Mouse (Mus musculus): Measurements from ENCODE around the gene Fgfr2. TPM values are rescaled to one million over a fixed set of nuclear protein-coding genes. Genes with fewer than 3 reads are reported as not detected.

Gene Fgfr2
- polyA plus RNA-seq, 3 experiments from 2014 or later: 0.27 TPM; not detected in 2

DNA sequence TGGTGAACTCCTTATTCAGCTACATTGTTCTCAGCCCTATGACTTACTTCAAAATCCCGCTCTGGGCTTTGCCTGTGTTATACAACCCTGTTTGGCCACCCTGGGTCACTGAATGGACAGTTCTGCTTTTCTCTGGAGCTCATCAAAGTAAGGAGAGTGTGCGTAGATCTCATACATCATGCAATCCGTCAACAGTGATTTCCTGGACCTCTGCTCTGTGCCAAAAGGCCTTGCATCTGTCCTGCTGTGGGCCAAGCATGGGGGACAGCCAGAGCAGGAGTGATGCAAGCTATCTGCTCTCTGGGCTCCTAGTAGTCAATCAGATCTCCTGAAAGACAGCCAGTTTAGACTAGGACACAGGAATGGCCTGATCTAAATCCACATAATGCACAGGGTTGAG, 2137.4 kb downstream of the Fgfr2 start:
- ATAC-seq: no peak

DNA sequence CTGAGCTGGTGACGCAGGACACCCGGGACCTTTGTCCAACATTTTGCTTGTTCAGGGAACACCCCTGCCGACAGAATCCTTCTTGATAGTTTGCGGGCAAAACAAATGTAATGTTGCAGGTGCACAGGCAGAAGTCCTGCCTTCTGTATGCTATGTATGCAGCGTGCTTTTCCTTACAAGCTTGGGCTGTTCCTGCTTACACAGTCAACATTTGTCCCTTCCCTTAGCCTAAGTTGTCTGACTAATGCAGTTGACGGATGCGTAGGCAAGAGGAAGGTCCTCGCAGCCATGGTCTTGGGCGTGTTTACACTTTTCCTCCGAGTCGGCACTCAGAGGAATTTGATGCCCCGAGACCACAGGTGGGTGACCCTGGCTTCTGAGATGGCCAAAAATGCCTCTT, 2138.0 kb downstream of the Fgfr2 start:
- ATAC-seq: no peak

DNA sequence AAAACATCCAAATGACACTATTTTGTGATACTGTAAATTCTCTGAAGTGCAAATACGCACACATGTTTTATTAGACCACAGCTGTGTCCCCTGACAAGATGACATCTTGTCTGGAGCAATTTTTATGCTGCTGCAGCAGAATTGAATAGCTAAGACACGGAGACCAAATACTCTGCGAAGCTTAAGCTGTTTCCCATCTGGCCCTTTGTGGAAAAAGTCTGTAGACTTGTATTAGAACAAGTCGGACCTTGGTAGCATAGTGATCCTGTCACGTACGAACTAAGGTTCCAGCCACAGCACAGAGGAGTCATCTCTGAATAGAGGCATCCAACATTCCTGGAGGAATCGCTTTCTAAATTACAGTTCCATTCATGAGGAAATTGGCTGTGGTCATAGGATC, 2138.9 kb downstream of the Fgfr2 start:
- no peak for ATAC-seq

DNA sequence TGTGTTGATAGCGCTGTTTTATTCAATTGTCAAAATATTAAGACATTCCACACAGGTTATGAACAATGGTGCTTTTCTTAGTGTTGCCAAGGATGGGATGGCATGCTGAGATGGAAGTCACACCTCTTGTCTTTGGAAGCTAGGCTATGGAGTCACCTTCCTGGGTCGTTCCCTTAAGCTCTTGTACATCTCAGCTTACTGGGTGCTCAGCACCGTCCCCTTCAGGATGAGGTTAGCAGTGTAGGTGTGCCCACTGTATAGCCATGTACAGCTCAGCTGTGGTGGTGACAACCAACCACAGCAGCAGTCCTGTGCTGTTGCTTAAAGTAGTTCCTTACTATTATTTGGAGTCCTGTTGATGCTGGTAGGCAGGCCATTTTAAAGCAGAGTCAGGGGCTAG, 2140.3 kb downstream of the Fgfr2 start:
- no peak for ATAC-seq

DNA sequence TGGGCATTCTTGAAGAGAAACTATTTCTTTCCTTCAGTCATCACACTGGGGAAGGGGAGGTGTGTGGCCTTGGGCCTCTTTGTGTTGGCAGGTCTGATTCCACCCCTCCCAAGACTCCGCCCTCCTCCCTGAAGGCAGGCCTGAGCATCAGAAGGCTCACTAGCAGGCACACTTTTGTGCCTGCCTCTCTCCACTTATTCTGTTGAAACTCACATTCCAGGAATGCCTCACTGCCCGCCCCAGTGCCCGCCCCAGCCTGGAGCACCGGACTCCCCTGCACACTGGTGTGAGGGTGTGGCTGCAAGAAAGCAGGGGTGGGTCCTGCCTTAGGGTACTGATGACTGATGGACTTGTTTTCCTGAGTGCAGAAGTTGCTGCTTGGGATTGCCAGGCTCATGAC, 2140.8 kb downstream of the Fgfr2 start:
- no peak for ATAC-seq

- no peak for ATAC-seq
Measured at GRCm38 (mm10) chr7:130980130-130980529, 2143.0 kb downstream of the Fgfr2 start.

DNA sequence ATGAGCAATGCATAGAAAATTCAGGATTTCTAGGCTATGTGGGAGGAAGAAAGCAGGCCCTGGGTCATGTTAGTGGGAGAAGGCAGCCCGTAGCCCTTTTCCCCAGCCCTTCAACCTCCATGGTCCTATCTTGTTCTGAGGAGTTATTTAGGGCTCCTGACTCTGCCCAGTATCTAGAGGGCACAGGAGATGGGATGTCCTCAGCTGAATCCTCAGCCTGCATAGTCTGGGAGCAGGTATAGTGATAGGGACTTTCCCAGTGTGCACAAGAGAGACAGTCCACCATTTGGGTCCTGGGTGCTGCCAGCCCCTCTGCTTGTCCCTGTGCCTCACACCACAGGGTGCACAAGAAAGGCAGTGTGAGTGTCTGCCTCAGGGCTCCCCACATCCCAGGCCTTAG, 2144.6 kb downstream of the Fgfr2 start:
- no peak for ATAC-seq

DNA sequence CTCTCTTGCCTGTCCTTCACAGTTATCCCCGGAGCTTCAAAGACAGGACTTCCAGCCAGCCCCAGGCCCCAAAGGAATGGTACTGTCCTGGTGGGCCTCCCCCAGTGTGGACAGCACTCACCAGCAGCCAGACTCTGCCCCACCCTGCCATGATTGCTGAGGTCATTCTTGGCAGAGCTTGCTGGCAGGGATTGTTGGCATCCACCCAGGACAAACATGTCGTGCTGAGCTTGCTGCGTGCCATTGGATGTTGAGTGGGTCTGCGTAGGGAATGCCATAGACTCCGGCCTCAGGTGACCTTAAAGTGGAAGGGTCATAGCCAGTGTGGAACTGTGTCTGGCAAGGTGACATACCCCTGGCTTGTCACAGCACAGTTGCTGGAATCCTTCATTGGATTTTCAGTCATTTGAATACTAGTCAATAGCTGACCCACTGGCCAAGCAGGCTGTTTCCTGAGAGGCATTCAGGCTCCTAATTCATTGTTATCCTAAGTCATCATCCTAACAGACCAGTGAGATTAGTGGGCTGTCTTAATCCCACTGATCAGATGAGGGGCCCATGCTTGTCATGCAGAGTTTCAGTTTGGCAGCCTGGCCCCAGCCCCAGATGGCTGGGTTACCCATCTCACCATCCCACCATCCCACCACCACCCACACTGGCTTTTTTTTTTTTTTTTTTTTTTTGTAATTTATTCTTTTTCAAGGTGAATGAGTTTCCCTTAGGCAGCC, 2145.2 kb downstream of the Fgfr2 start:
- no peak for ATAC-seq

GRCm38 (mm10) chr7:130976305-130976935, 2146.7 kb downstream of the Fgfr2 start:
- no peak for ATAC-seq

DNA sequence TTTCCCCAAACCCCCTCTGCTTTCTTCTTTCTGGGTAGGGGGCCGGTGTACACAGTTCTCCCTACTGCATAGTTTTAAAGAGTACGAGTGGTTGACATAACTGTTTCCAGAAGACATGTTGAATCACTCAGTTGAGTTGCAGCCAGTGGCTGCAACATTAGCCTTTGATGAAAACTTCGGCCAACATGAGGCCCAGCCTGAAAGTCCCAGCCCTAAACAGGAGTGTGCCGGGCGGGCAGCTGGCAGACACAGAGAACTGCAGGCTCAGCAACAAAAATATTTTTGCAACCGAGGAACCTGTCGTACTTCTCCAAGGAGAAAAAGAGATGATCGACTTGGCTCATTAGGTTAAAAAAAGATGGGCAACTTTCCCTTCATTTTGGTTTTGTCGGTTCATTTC, 2150.4 kb downstream of the Fgfr2 start:
- ATAC-seq: no peak

DNA sequence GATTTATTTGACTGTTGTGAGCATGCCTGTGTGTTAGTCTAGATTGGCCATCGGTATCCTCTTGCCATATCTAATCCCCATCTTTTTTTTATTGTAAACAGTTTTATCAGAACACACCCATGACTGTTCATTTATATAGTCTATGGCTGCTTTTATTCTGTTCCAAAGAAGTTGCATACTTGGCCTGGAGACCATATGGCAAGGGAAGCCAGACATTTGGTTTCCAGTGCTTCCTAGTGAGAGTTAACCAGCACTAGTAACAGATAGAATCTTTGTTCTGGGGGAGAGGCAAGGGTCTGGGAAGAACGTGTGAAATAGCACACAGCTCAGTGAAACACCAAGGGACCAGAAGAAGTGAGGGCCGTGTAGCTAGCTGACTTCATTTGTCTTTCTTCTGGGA, 2153.6 kb downstream of the Fgfr2 start:
- no peak for ATAC-seq

DNA sequence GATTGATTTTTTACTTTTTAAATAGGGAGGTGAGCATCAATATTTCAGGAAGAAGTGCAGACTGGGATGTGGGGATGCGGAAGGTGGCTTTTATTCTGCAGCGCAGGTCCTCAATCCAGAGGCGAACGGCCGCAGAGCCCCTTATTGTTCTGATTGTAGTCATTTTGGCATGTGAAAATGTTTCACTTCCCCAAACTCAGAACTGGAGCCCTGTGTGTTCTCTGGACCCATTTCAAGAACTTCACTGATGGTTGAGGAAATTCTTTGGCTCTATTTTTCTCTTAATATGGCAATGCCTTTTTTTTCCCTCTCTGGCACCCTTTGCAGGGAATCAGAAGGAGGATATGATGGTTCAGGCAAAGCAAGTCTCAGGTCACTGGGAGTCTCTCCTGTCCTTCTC, 2154.1 kb downstream of the Fgfr2 start:
- ATAC-seq: no peak

- ATAC-seq: no peak
Measured at GRCm38 (mm10) chr7:130968537-130968936, 2154.6 kb downstream of the Fgfr2 start.

DNA sequence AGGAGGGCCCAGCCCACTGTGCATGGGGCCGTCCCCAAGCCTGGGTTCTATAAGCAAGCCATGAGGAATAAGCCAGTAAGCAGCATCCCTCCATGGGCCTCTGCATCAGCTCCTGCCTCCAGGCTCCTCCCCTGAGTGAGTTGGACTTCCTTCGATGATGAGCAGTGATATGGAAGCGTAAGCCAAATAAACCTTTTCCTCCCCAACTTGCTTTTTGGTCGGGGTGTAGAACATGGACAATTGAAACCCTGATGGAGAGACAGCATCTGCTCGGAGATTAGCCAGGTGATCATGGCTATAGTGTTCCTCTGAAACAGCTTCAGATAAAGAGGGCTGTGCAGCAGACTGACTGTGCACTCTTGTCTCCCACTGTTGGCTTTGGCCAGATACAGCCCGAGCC, 2155.2 kb downstream of the Fgfr2 start:
- no peak for ATAC-seq

GRCm38 (mm10) chr7:130966876-130967275, 2156.3 kb downstream of the Fgfr2 start:
- ATAC-seq: no peak

- no peak for ATAC-seq
Measured at GRCm38 (mm10) chr7:130966451-130966850, 2156.7 kb downstream of the Fgfr2 start.

GRCm38 (mm10) chr7:130965909-130966365, 2157.2 kb downstream of the Fgfr2 start:
- no peak for ATAC-seq

- ATAC-seq: no peak
Measured at GRCm38 (mm10) chr7:130965396-130965795, 2157.8 kb downstream of the Fgfr2 start.

DNA sequence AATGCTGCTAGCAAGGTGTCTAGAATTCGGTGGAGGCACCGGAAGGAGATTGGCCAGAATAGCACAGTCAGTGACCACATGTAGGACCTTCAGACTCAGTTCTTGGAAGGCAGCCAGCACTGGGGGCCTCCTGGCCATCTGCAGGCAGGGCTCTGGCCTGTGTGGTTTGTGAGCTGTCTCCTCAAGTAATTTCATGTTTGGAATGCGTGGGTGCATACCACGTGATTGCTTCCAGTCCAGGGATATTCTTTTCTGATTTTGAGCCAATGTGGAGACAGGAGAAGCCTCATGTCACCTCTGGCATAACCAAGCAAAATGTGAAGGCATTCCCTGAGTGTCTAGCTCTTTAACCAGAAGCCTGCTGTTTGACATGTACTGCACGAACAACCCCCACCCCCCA, 2158.5 kb downstream of the Fgfr2 start:
- ATAC-seq: no peak

- no peak for ATAC-seq
Measured at GRCm38 (mm10) chr7:130961429-130961828, 2161.7 kb downstream of the Fgfr2 start.

DNA sequence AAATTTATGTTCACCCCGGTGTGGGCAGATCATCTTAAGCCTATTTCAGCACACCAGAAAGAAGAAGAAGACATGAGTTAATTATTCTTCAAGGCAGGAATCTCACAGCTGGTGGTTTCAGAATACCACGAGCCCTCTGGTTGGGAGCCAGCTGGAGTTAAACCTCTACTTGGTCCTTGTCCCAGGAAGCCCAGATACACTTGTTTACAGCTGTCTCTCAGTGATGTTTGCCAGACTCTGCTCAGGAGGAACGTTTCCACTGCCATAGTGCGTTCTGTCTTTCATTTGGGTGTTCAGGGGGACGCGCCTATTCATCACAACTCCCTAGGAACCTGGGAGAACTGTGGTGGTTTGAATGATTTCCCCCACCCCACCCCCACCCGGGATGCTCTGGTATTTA, 2163.3 kb downstream of the Fgfr2 start:
- no peak for ATAC-seq

DNA sequence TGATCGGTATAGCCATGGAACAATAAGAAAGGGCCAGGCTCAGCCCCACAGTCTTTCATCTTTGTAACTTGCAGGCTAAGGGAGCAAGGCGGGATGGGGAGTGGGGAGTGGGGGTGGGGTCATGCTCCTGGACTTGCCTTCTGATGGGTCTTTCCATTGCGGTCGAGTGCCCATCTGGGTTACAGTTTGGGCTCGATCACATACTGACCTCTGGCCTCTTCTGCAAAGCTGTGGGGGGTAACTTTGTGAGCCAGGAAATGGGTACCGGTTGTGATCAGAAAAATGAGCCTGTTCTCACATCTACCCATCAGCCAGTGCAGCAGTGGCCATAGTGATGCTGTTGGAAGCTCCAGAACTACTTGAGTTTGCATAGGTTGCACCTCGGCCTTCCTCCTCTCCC, 2164.6 kb downstream of the Fgfr2 start:
- no peak for ATAC-seq

GRCm38 (mm10) chr7:130954177-130954601, 2169.0 kb downstream of the Fgfr2 start:
- no peak for ATAC-seq

DNA sequence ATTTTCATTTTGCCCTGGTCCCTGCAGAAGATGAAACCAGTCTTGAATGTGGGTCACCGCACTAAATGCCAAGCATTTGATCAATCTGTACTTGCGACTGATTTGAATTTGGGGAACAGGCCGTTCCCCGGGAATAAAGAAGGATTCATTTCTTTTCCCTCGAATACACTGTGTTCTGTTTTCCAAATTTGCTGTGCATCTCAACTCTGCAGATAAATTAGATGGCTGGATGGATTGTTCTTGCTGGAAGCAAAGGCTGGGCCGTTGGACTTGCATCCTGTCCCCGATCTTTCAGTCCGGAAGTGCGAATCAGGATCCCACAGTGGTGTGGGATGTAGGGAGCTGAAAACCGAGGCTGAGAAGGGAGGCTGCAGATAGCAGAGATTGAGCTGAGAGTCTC, 2169.8 kb downstream of the Fgfr2 start:
- no peak for ATAC-seq

- ATAC-seq: no peak
Measured at GRCm38 (mm10) chr7:130951004-130951403, 2172.1 kb downstream of the Fgfr2 start.

Data from inflammation-experienced regulatory T-cells, adult 6 months (primary cell).